Mouse (Mus musculus): Measurements from ENCODE around the gene Degs1. TPM values are rescaled to one million over a fixed set of nuclear protein-coding genes. Genes with fewer than 3 reads are reported as not detected.
"Not testable (repeated sequence)": the region's sequence is repeated elsewhere in the genome, so short reads cannot be mapped to it uniquely, and the experiment has no call there.

Degs1 gene
- polyA plus RNA-seq, 1 experiment = not detected

DNA sequence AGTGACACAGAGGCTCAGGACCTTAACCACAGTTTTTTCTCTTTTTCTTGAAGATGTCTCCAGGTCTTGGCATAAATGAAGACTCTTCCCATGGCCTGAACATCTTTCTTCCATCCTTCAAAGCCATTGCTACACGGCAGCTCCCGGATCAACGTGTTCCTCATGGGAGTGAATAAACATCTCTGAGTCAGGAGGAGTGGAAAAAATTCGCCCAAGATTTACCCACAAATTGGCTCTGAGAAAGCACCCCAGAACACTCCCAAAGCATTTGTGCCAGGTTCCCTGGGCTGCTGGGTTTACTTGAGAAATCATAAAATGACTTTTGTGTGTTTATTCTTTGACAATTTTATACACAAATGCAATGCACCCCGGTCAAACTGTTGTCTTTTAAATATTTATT, 20.3 kb upstream of the Degs1 start:
- no peak for TF ChIP-seq POLR2A (IDR thresholded peaks at IDR 0.05; ENCODE audit: insufficient read depth, low read depth, low read length)
- no peak for TF ChIP-seq CTCF (IDR thresholded peaks at IDR 0.05; ENCODE audit: insufficient read depth, low read depth, low read length)
- WGBS = 73% methylated on average over 5 of the region's 5 CpGs
- no peak overlapping the region for H3K27ac ChIP-seq (ENCODE audit: insufficient read depth, low read depth, low read length)
- peaks cover 3% of the 10 kb centered on the region; the same call in 1 of the 2 replicates for H3K4me1 ChIP-seq (ENCODE audit: control insufficient read depth, insufficient read depth, low read length)
- no peak overlapping the region for H3K4me3 ChIP-seq (ENCODE audit: insufficient read depth, low read depth, low read length)

DNA sequence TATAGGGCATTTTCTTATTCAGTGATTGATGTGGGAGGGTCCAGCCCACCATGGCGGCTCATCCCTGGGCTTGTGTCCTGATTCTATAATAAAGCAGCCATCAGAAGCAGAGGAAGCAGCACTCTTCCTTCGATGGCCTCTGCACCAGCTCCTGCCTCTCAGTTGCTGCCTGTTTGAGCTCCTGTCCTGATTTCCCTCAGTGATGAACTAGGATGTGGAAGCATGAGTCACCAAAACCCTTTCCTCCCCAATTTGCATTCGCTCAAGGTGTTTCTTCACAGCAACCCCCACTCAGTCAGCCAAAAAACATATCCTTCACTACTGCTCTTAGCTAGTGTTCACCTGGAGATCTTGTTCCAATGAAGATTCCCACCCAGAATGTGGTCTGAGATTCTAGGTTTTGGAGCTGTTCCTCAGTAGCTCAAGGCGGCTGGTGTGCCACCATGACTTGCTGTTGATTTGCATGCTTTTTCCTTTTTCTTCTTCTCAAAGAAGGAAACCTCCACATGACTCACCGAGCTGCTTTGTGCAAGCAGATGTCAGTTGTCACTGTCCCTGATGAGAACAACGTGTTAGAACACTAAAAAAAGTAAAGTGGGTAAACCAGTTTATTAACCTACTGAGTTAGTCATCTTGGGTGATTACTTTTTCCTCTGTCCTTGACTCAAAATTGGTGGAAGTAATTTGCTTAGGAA, 19.7 kb upstream of the Degs1 start:
- Histone ChIP-seq H3K4me1 (ENCODE audit: control insufficient read depth, insufficient read depth, low read length) (peaks cover 3% of the 10 kb centered on the region; the same call in 1 of the 2 replicates), H3K4me3 (ENCODE audit: insufficient read depth, low read depth, low read length) (no peak overlapping the region), H3K27ac (ENCODE audit: insufficient read depth, low read depth, low read length) (no peak overlapping the region; the same call in 1 of the 2 replicates)
- TF ChIP-seq CTCF (IDR thresholded peaks at IDR 0.05; ENCODE audit: insufficient read depth, low read depth, low read length) = no peak
- 51% methylated on average over 6 of the region's 6 CpGs for WGBS

DNA sequence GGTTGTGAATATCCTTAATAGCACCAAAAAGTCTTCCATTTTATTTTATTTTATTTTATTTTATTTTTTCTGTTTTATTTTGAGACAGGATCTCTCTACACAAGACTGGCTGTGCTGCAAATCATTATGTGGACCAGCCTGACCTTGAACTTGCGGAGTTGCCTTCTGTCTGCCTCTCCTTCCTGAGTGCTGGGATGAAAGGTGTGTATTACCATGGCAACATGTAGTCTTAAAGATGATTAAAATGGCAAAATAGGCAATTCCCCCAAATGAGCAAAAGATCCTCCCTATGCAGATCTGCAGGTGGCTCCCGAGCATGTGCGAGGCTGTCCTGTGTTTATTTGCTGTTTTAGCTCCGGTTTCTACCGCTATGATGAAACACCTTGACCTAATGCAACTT, 15.2 kb upstream of the Degs1 start:
- TF ChIP-seq CTCF (IDR thresholded peaks at IDR 0.05; ENCODE audit: insufficient read depth, low read depth, low read length) (no peak), POLR2A (IDR thresholded peaks at IDR 0.05; ENCODE audit: insufficient read depth, low read depth, low read length) (no peak)
- Histone ChIP-seq H3K4me1 (ENCODE audit: control insufficient read depth, insufficient read depth, low read length) (peaks cover 3% of the 10 kb centered on the region; the same call in 1 of the 2 replicates), H3K4me3 (ENCODE audit: insufficient read depth, low read depth, low read length) (no peak overlapping the region), H3K27ac (ENCODE audit: insufficient read depth, low read depth, low read length) (no peak overlapping the region)
- 93% methylated on average over 5 of the region's 5 CpGs for WGBS

DNA sequence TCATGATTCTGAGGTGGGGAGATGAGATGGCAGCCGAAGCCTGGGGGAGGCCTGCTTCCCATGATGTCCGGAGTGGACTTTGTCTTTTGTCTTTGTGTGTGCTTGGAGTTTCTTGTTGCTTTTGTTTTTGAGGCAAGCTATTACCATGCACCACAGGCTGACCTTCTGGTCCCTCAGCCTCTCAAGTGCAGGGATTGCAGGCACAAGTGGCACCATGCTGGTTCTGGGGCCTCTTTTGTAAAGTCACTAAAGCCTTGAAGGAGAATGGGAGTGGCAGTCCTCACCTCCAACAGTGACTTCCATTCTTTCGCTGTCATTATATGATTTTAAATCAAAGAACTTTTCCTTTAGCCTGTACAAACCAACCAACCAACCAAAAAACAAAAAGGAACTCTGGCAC, 14.6 kb upstream of the Degs1 start:
- 53% methylated on average over 3 of the region's 3 CpGs for WGBS
- peaks cover 3% of the 10 kb centered on the region; the same call in 1 of the 2 replicates for H3K4me1 ChIP-seq (ENCODE audit: control insufficient read depth, insufficient read depth, low read length)
- no peak overlapping the region for H3K4me3 ChIP-seq (ENCODE audit: insufficient read depth, low read depth, low read length)
- no peak for TF ChIP-seq POLR2A (IDR thresholded peaks at IDR 0.05; ENCODE audit: insufficient read depth, low read depth, low read length)
- no peak for TF ChIP-seq CTCF (IDR thresholded peaks at IDR 0.05; ENCODE audit: insufficient read depth, low read depth, low read length)
- H3K27ac ChIP-seq (ENCODE audit: insufficient read depth, low read depth, low read length) = no peak overlapping the region

DNA sequence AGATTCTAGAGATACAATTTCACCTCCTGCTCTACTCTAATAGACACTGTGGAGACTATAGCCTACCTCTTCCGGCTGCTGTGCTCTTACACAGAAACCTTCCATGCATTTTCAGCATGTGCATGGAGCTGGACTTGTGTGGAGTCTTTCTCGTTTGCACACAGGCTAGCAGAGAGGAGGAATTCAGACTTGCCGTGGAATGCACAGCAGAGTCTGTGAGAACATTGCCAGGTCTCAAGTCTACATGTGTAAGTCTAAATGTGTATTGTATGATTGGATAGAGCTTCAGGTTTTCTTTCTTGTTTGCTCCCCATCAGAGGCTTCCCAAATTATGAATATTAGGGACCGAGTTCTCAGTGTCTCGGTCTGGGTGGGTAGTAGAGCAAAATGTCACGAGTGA, 14.2 kb upstream of the Degs1 start:
- WGBS = 66% methylated on average over 6 of the region's 6 CpGs
- Histone ChIP-seq H3K4me3 (ENCODE audit: insufficient read depth, low read depth, low read length) (no peak overlapping the region), H3K4me1 (ENCODE audit: control insufficient read depth, insufficient read depth, low read length) (no peaks in the 10 kb centered on the region), H3K27ac (ENCODE audit: insufficient read depth, low read depth, low read length) (no peak overlapping the region)
- TF ChIP-seq CTCF (IDR thresholded peaks at IDR 0.05; ENCODE audit: insufficient read depth, low read depth, low read length) (no peak), POLR2A (IDR thresholded peaks at IDR 0.05; ENCODE audit: insufficient read depth, low read depth, low read length) (no peak)

DNA sequence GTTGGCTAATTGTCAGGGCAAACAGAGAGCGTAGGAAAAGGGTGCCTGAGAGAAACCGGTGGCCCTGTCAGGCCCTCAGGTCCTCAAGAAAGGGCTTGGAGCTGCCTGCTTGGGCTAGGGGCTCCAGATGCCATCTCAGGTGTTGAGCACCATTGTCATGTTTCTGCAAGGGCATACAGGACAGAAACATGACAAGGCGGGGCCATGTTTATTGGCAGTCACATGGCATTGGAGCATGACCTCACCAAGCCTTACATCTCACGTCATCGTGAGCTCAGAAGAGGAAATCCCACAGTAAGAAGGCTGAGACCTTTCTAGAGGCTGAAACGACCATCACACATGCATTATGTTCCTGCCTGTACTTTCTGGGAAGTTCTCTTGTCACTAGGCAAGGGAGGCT, 13.5 kb upstream of the Degs1 start:
- no peak for TF ChIP-seq CTCF (IDR thresholded peaks at IDR 0.05; ENCODE audit: insufficient read depth, low read depth, low read length)
- no peak for TF ChIP-seq POLR2A (IDR thresholded peaks at IDR 0.05; ENCODE audit: insufficient read depth, low read depth, low read length)
- no peaks in the 10 kb centered on the region for H3K4me1 ChIP-seq (ENCODE audit: control insufficient read depth, insufficient read depth, low read length)
- 93% methylated on average over 6 of the region's 6 CpGs for WGBS

DNA sequence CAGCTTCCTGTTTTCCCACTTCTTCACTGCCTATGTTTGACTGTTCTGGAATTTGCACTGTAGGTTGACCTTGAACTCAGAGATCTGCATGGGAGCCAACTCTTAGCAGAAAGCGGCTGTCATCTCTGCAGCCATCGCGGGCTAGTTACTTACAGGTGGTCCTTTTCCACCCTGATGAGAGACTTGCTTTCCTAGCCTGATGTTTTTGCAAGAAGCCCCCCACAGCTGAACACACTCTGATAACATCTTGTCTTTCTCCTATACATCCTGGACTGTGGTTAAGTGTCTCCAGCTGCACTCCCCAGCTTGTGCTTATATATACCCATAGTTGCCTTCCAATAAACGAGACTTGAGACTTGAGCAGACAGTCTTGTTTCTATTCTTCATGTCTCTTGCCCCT, 9.7 kb upstream of the Degs1 start:
- no peak for TF ChIP-seq CTCF (IDR thresholded peaks at IDR 0.05; ENCODE audit: insufficient read depth, low read depth, low read length)
- TF ChIP-seq POLR2A (IDR thresholded peaks at IDR 0.05; ENCODE audit: insufficient read depth, low read depth, low read length) = no peak
- Histone ChIP-seq H3K4me1 (ENCODE audit: control insufficient read depth, insufficient read depth, low read length) (no peaks in the 10 kb centered on the region), H3K27ac (ENCODE audit: insufficient read depth, low read depth, low read length) (no peak overlapping the region), H3K4me3 (ENCODE audit: insufficient read depth, low read depth, low read length) (no peak overlapping the region)
- 87% methylated on average over 4 of the region's 4 CpGs for WGBS

More for the DNA sequence above, 13.5 kb upstream of the Degs1 start:
- Histone ChIP-seq H3K4me3 (ENCODE audit: insufficient read depth, low read depth, low read length) (no peak overlapping the region), H3K27ac (ENCODE audit: insufficient read depth, low read depth, low read length) (no peak overlapping the region)

DNA sequence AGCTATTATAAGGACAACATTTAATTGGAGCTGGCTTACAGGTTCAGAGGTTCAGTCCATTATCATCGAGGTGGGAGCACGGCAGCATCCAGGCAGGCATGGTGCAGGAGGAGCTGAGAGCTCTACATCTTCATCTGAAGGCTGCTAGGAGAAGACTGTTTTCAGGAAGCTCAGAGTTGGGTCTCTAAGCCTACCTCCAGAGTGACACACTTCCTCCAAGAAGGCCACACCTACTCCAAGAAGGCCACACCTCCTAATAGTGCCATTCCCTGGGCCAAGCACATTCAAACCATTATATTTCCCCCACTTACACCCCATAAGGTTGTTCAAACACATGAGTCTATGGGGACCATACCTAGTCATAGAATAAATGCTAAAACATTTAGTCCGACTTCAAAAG, 8.1 kb upstream of the Degs1 start:
- H3K4me1 ChIP-seq (ENCODE audit: control insufficient read depth, insufficient read depth, low read length); H3K27ac ChIP-seq (ENCODE audit: insufficient read depth, low read depth, low read length); H3K4me3 ChIP-seq (ENCODE audit: insufficient read depth, low read depth, low read length): not testable (repeated sequence)
- WGBS = 97% methylated on average over 3 of the region's 3 CpGs

DNA sequence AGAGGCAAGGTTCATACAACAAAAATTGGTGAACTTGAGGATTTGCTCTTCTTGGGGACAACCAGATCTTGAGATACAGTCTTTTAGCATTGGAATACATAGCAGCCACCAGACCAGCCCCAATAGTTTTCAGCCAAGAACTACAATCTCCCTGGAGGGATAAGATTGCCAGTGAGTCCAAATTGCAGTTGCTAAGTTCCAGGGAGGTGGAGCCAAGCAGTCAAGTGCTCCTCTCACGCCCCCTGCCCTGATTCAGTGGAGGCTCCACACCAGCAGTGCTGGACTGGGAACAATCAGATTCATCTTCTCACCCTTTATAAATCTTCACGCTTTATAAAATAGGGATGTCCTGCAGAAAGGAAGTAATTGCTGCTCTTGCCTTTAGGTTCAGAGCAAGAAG, 7.2 kb upstream of the Degs1 start:
- WGBS = 46% methylated on average over 2 of the region's 2 CpGs
- TF ChIP-seq POLR2A (IDR thresholded peaks at IDR 0.05; ENCODE audit: insufficient read depth, low read depth, low read length) (no peak), CTCF (IDR thresholded peaks at IDR 0.05; ENCODE audit: insufficient read depth, low read depth, low read length) (no peak)
- Histone ChIP-seq H3K4me1 (ENCODE audit: control insufficient read depth, insufficient read depth, low read length) (no peaks in the 10 kb centered on the region), H3K4me3 (ENCODE audit: insufficient read depth, low read depth, low read length) (no peak overlapping the region), H3K27ac (ENCODE audit: insufficient read depth, low read depth, low read length) (no peak overlapping the region)

DNA sequence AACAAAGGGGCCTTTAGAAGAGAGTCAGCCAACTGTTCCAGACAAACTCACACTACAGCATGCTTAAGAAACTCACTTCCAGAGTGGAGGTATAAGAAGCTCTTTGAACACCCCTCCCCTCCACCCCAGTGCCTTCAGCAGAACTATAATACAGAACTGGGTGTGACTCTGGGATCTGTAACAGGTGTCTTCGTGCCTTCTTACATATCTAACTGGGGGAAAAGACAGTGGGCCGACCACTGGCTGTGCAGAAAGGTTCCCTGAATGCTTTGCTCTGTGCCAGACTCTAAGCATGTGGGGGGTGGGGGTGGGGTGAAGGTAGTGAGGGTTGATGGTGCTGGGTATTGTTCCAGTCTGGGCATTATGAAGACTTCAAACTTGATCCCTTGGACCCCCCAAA, 6.0 kb upstream of the Degs1 start:
- TF ChIP-seq CTCF (IDR thresholded peaks at IDR 0.05; ENCODE audit: insufficient read depth, low read depth, low read length) (no peak), POLR2A (IDR thresholded peaks at IDR 0.05; ENCODE audit: insufficient read depth, low read depth, low read length) (no peak)
- H3K27ac ChIP-seq (ENCODE audit: insufficient read depth, low read depth, low read length) = no peak overlapping the region
- no peaks in the 10 kb centered on the region for H3K4me1 ChIP-seq (ENCODE audit: control insufficient read depth, insufficient read depth, low read length)
- H3K4me3 ChIP-seq (ENCODE audit: insufficient read depth, low read depth, low read length) = no peak overlapping the region
- 58% methylated on average over 2 of the region's 2 CpGs for WGBS
